Mouse (Mus musculus): ENCODE results near the gene Fgfr2.
A peak's percentile ranks its signal among the peaks of the same experiment; 100 is the strongest.
"Not testable (repeated sequence)": the region's sequence is repeated elsewhere in the genome, so short reads cannot be mapped to it uniquely, and the experiment has no call there.

The Fgfr2 gene

DNA sequence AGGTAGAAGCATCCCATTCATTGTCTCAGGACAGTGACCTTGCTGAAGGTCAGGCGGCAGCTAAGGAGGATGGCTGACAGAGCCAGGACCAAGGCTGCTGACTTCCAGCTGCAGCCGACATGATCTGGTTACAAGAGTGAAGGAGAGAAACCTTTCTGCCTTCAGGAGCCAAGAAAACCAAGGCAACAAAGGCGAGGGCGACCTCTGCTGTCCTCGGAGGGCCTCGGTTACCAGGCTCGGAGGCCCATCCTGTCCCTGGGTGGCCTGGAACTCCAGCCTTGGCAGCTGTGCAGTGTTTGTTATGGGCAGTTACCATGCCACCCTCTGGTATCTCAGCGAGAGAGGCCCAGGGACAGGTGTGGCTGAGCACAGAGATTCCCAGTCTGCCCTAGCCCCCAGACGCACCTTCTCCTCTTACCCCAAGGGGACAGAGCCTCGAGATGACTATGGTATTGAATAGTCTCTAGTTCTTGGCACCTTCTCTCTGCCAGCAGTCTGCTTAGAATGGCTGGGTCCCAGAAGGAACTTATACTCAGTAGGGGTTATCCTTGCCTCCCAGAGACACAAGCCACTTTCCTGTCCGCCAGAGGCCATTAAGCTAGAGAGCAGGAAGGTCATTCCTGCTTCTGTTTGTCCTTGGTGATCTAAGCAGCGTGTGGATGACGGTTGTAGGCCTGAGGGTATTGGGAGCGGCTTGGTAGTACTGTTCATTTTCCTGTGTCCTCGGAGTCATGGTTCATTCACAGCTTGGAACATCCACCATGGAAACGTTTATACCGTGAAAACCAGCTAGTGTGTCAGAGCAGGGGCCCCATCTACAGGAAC lies 449.0 kb downstream of the Fgfr2 start:
- no peak for DNase-seq (ENCODE audit: low read depth in 2 of 2, low spot score in 2 of 2)

DNA sequence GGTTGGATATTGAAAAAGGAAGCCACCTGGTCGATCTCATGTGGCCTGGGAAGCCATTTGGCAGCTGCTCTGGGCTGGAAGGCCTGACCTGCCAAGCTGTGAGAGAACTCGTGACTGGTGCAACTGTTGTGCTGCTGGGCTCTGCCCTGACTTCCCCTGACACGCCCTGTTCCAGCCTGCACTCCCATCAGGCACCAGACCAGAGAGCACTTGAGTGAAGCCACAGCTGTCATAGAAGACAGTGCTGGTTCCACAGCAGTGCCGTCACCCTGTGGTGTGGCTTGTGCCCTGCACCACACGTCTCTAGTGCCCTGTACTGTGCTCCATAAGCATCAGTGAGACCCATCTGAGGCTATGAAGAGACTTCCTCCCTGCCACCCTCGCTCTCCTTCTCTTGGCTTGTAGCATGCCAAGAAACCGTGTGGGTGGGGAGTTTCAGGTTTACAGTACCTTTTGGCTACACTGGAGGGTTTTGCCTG lies 450.6 kb downstream of the Fgfr2 start:
- no peak for DNase-seq (ENCODE audit: low read depth in 2 of 2, low spot score in 2 of 2)

DNA sequence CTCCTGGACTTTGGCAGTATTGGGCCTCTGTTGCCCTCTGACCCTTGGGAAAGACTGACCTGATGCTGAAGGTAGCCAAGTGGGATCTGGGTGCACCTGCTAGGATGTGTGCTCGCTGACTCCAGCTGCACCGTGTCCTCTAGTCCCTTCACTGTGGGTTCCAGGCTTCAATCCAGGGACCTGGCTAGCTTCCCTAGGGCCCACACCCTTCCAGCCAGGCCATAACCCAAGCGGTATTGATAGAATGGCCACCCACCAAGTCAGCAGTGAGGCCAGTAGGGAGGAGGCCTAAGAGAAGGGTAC lies 452.3 kb downstream of the Fgfr2 start:
- no peak for DNase-seq (ENCODE audit: low read depth in 2 of 2, low spot score in 2 of 2)

DNA sequence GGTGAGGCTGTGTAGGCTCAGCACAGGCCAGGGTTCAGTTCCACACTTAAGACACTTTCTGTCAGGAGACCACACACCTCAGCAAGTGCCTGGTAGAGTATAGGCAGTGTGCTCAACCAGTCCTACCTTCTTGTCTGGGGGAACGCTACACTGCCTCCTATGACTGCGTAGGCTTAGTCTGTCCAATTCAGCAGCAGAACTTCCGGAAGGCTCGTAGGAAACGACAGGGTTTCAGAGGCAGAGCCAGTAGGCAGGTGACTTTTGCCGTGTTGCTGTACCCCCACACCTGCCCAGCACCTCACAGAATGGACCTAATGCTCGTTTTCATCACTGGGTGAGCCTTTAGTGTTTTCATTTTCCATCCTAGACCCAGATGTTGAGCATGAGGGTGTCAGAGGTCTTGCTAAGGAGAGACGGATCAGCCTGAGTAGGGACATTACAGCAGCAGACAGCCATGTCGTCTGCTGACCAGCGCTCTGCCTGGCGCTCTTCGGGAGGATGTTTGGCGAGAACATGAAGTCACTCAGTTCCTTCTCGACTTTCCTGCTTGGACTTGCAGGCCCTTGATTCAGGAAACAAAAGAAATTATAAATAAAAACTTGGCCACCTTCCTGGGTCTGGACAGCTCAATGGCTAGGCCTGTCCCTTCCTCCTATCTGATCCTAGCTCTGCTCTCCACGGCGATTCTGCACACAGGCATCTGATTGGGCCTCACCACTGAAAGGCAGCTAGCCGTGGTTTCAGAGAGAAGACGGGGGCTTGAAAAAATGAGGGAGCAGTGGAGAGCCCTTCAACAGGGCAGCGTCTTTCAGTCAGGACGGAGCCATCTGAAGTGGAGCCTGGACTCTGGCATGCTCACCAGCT lies 452.9 kb downstream of the Fgfr2 start:
- DNase-seq (ENCODE audit: low read depth in 2 of 2, low spot score in 2 of 2), result no peak

- no peak for DNase-seq (ENCODE audit: low read depth in 2 of 2, low spot score in 2 of 2)
Measured at GRCm38 (mm10) chr7:132668604-132669003, 454.5 kb downstream of the Fgfr2 start.

- DNase-seq (ENCODE audit: low read depth in 2 of 2, low spot score in 2 of 2), result no peak
Measured at GRCm38 (mm10) chr7:132666516-132666915, 456.6 kb downstream of the Fgfr2 start.

- no peak for DNase-seq (ENCODE audit: low read depth in 2 of 2, low spot score in 2 of 2)
Measured at GRCm38 (mm10) chr7:132665664-132666382, 457.3 kb downstream of the Fgfr2 start.

DNA sequence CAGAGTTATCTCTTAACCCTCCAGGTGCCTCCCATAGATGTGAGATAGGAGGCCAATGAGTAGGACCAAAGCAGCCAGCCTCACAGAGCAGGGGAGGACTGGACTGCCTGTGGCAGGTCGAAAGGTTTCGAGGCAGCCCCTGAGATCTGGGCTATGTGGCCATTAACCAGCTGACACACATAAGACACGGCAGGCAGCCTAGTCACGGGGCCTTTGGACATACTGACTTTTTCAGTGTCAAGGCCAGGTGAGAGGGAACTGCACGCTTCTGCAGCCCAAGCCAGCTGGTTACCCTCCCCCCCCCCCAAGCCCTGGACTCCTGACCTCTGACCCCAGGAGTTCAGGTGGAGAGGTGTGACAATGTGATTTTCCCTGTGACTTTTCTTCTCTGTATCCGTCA lies 458.3 kb downstream of the Fgfr2 start:
- DNase-seq (ENCODE audit: low read depth in 2 of 2, low spot score in 2 of 2), result no peak

DNA sequence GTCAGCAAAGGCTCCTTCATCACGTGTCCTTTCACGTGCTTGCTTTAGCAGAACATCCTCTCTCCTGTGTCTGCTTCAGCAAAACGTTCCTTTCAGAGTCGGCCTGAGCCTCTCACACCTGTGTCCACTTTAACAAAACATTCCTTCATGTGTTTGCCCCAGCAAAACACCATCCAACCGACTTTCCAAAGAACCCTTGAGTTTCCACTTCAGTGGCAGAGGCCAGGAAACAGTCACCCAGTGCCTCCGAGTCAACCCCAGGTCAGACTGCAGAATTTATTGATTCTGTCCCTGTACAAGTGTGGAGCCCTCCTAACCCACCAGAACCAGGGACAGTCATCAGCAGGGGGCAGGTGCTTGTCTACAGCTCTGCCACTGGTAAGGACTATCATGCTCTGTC lies 460.3 kb downstream of the Fgfr2 start:
- DNase-seq (ENCODE audit: low read depth in 2 of 2, low spot score in 2 of 2), result not testable (repeated sequence)

- DNase-seq (ENCODE audit: low read depth in 2 of 2, low spot score in 2 of 2), result no peak
Measured at GRCm38 (mm10) chr7:132659633-132660032, 463.5 kb downstream of the Fgfr2 start.

GRCm38 (mm10) chr7:132658688-132659087 lies 464.5 kb downstream of the Fgfr2 start:
- DNase-seq (ENCODE audit: low read depth in 2 of 2, low spot score in 2 of 2), result no peak

- no peak for DNase-seq (ENCODE audit: low read depth in 2 of 2, low spot score in 2 of 2)
Measured at GRCm38 (mm10) chr7:132658058-132658450, 465.1 kb downstream of the Fgfr2 start.

GRCm38 (mm10) chr7:132657371-132658057 lies 465.6 kb downstream of the Fgfr2 start:
- no peak for DNase-seq (ENCODE audit: low read depth in 2 of 2, low spot score in 2 of 2)

DNA sequence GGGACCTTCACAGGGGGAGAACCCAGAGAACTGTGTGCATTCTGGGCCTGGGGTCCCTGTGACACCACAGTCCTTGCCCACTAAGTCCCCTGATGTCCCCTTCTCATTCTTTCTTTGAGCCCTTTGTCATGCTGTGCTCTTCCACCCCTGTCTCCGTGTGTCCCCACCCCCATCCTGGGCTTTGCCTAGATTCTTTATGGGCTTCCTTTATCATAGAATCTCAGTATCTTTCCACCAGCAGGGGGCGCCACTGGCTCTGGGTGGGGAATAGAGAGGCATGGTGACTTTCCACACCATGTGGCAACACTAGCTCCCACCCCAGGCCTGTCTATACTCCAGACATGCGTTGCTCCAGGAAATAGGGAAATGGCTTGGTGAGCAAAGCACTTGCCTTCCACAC lies 466.6 kb downstream of the Fgfr2 start:
- peak; percentile 76 to 84 for DNase-seq (ENCODE audit: low read depth in 2 of 2, low spot score in 2 of 2)

- peak; percentile 84 to 85 for DNase-seq (ENCODE audit: low read depth in 2 of 2, low spot score in 2 of 2)
Measured at GRCm38 (mm10) chr7:132656075-132656474, 467.1 kb downstream of the Fgfr2 start.

- DNase-seq (ENCODE audit: low read depth in 2 of 2, low spot score in 2 of 2), result no peak
Measured at GRCm38 (mm10) chr7:132654412-132654811, 468.7 kb downstream of the Fgfr2 start.

DNA sequence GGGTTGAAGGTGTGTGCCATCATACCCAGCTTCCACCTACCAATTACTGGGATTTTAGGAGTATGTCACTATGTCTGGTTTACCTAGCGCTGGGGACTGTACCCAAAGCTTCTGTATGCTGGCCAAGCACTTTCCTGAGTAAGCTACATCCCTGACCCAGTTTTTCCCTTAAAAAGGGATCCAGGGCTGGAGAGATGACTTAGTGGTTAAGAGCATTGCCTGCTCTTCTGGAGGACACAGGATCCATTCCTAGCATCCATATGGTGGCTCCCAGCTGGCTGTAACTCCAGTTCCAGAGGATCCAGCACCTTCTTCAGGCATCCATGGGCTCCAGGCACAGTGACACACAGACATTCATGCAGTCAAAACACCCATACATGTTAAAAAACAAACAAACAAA lies 476.6 kb downstream of the Fgfr2 start:
- DNase-seq (ENCODE audit: low read depth in 2 of 2, low spot score in 2 of 2), result no peak

- DNase-seq (ENCODE audit: low read depth in 2 of 2, low spot score in 2 of 2), result no peak
Measured at GRCm38 (mm10) chr7:132644605-132645279, 478.4 kb downstream of the Fgfr2 start.

GRCm38 (mm10) chr7:132641606-132642005 lies 481.5 kb downstream of the Fgfr2 start:
- DNase-seq (ENCODE audit: low read depth in 2 of 2, low spot score in 2 of 2), result no peak

- DNase-seq (ENCODE audit: low read depth in 2 of 2, low spot score in 2 of 2), result no peak
Measured at GRCm38 (mm10) chr7:132640946-132641345, 482.2 kb downstream of the Fgfr2 start.
